15 mouse cellular contexts compared by ENCODE assay signal in the genomic region with DNA sequence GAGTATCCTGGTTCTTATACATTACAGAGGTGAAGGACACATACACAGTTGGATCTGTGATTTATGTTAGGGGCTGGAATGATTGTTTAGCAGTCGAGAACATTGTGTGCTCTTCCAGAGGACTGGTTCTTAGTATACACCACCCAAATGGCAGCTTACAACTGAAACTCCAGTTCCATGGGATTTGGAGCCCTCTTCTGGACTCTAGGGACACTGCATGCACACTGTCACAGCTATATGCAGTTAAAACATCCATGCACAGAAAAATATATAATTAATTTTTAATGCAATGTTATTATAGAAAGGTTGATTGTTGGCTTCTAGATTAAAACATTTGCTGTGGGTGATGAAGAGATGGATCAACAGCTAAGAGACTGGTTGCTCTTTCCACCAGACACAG.
A peak's percentile ranks its signal among the peaks of the same experiment; 100 is the strongest.
DNase-seq lines count a peak whose midpoint lies in the region; ATAC-seq and TF ChIP-seq lines count a peak whose summit lies in the region.
"Had no signal": no experiment of that assay in that cellular context is flagged by ENCODE, and none has a peak within 500 bp of the region (broad histone marks: within the 10 kb centered on the region; RNA-seq: fewer than 3 reads in every experiment).

No protein-coding gene starts in this region.

- H3K9ac ChIP-seq in heart, postnatal 0 days (replicated peaks; ENCODE audit: low read depth, low read length) = no peak overlapping the region
- H3K9ac ChIP-seq in lung, postnatal 0 days (replicated peaks; ENCODE audit: low read depth) = no peak overlapping the region
- no peak overlapping the region for H3K9ac ChIP-seq in MEL (ENCODE audit: control insufficient read depth, low read depth, low read length, poor library complexity, severe bottlenecking)
- H3K9ac ChIP-seq in stomach, postnatal 0 days (ENCODE audit: low read length) = no peak overlapping the region
- H3K9ac ChIP-seq: limb, embryonic 12.5 days; liver, postnatal 0 days had no signal

- H3K27ac ChIP-seq in heart, postnatal 0 days (ENCODE audit: low read depth) = no peak overlapping the region
- no peak overlapping the region for H3K27ac ChIP-seq in lung, postnatal 0 days (ENCODE audit: low read length)
- no peak overlapping the region for H3K27ac ChIP-seq in MEL (ENCODE audit: control insufficient read depth, low read depth, low read length)
- no peak overlapping the region for H3K27ac ChIP-seq in stomach, postnatal 0 days (replicated peaks)
- H3K27ac ChIP-seq: limb, embryonic 12.5 days had no signal

- no peaks in the 10 kb centered on the region for H3K36me3 ChIP-seq in heart, postnatal 0 days (replicated peaks; ENCODE audit: control insufficient read depth, insufficient read depth, low read length)
- no peaks in the 10 kb centered on the region for H3K36me3 ChIP-seq in lung, postnatal 0 days (ENCODE audit: insufficient read depth, low read length)
- no peaks in the 10 kb centered on the region for H3K36me3 ChIP-seq in MEL (ENCODE audit: control insufficient read depth in 1 of 2, insufficient read depth in 2 of 2, low read length in 2 of 2)
- no peaks in the 10 kb centered on the region for H3K36me3 ChIP-seq in stomach, postnatal 0 days (ENCODE audit: control insufficient read depth, insufficient read depth, low read length)
- H3K36me3 ChIP-seq: limb, embryonic 12.5 days had no signal

- 75% methylated on average over 1 of the region's 1 CpGs for WGBS in heart, postnatal 0 days
- 85% methylated on average over 1 of the region's 1 CpGs for WGBS in lung, postnatal 0 days
- WGBS in stomach, postnatal 0 days = 74% methylated on average over 1 of the region's 1 CpGs

- TF ChIP-seq POLR2A in MEL (IDR thresholded peaks at IDR 0.05; ENCODE audit: control insufficient read depth in 1 of 2, insufficient read depth in 1 of 2, low read depth in 1 of 2, low read length in 2 of 2, poor library complexity in 1 of 2) = no peak

- H3K4me1 ChIP-seq in heart, postnatal 0 days (ENCODE audit: control insufficient read depth, insufficient read depth) = no peaks in the 10 kb centered on the region
- H3K4me1 ChIP-seq in lung, postnatal 0 days (ENCODE audit: insufficient read depth, low read depth, low read length) = no peaks in the 10 kb centered on the region
- no peaks in the 10 kb centered on the region for H3K4me1 ChIP-seq in MEL (ENCODE audit: control insufficient read depth in 1 of 2, insufficient read depth in 2 of 2, low read length in 2 of 2)
- H3K4me1 ChIP-seq in stomach, postnatal 0 days (replicated peaks; ENCODE audit: control insufficient read depth, insufficient read depth) = no peaks in the 10 kb centered on the region
- H3K4me1 ChIP-seq: limb, embryonic 12.5 days had no signal

- H3K27me3 ChIP-seq in heart, postnatal 0 days (ENCODE audit: control insufficient read depth, insufficient read depth, low read length) = no peaks in the 10 kb centered on the region
- H3K27me3 ChIP-seq in lung, postnatal 0 days (replicated peaks; ENCODE audit: insufficient read depth, low read length) = no peaks in the 10 kb centered on the region
- no peaks in the 10 kb centered on the region for H3K27me3 ChIP-seq in MEL (ENCODE audit: control insufficient read depth in 1 of 2, insufficient read depth in 2 of 2, low read length in 2 of 2)
- H3K27me3 ChIP-seq in stomach, postnatal 0 days (ENCODE audit: control insufficient read depth, insufficient read depth, low read length) = no peaks in the 10 kb centered on the region
- H3K27me3 ChIP-seq: CH12.LX; limb, embryonic 12.5 days had no signal

- no peak overlapping the region for H3K4me3 ChIP-seq in heart, postnatal 0 days (ENCODE audit: low read depth, low read length)
- no peak overlapping the region for H3K4me3 ChIP-seq in lung, postnatal 0 days (ENCODE audit: low read depth, low read length)
- no peak overlapping the region for H3K4me3 ChIP-seq in MEL (ENCODE audit: control insufficient read depth in 1 of 2, insufficient read depth in 1 of 2, low read depth in 2 of 2, low read length in 2 of 2)
- H3K4me3 ChIP-seq in stomach, postnatal 0 days (ENCODE audit: low read depth, low read length) = no peak overlapping the region
- H3K4me3 ChIP-seq: limb, embryonic 12.5 days had no signal

- no peak for TF ChIP-seq EP300 in heart, postnatal 0 days (IDR thresholded peaks at IDR 0.05; ENCODE audit: low read depth)
- TF ChIP-seq EP300 in lung, postnatal 0 days (IDR thresholded peaks at IDR 0.05) = no peak
- no peak for TF ChIP-seq EP300 in MEL (IDR thresholded peaks at IDR 0.05; ENCODE audit: low read depth in 1 of 2, low read length in 2 of 2)
- no peak for TF ChIP-seq EP300 in stomach, postnatal 0 days (optimal IDR thresholded peaks at IDR 0.05)

- DNase-seq in heart, postnatal 0 days (ENCODE audit: low spot score) = no peak
- no peak for DNase-seq in heart, postnatal 14 days
- no peak for DNase-seq in lung, postnatal 0 days (ENCODE audit: low spot score)
- DNase-seq in lung, postnatal 10 days = no peak
- DNase-seq in MEL (ENCODE audit: low read depth, low spot score) = peak; percentile 13
- DNase-seq in stomach, postnatal 0 days (ENCODE audit: low spot score) = no peak
- DNase-seq in cerebellum, postnatal 4 days (ENCODE audit: low spot score in 2 of 2) = no peak
- DNase-seq: cerebellum, adult 11 months; kidney, postnatal 25 days; layer of hippocampus, postnatal 36 days; liver, postnatal 0 days; right cerebral cortex, postnatal 14 days; thymus, adult 18-20 months had no signal

- H3K4me2 ChIP-seq in heart, postnatal 0 days (ENCODE audit: low read depth, low read length) = no peak overlapping the region
- no peak overlapping the region for H3K4me2 ChIP-seq in lung, postnatal 0 days (replicated peaks; ENCODE audit: low read depth, low read length)
- H3K4me2 ChIP-seq in stomach, postnatal 0 days (replicated peaks; ENCODE audit: low read depth) = no peak overlapping the region
- H3K4me2 ChIP-seq: limb, embryonic 12.5 days had no signal

- no peaks in the 10 kb centered on the region for H3K9me3 ChIP-seq in heart, postnatal 0 days (replicated peaks; ENCODE audit: control insufficient read depth, low read length)
- no peaks in the 10 kb centered on the region for H3K9me3 ChIP-seq in lung, postnatal 0 days (ENCODE audit: low read length)
- H3K9me3 ChIP-seq in MEL (replicated peaks; ENCODE audit: insufficient read depth, low read length) = no peaks in the 10 kb centered on the region
- no peaks in the 10 kb centered on the region for H3K9me3 ChIP-seq in stomach, postnatal 0 days (ENCODE audit: control insufficient read depth, low read length)
- H3K9me3 ChIP-seq: limb, embryonic 12.5 days had no signal

- no peaks in the 10 kb centered on the region for H3K79me2 ChIP-seq in MEL (ENCODE audit: control insufficient read depth, insufficient read depth, low read length, poor library complexity)

- ATAC-seq in heart, postnatal 0 days (ENCODE audit: insufficient read depth, low read depth) = no peak
- ATAC-seq in lung, postnatal 0 days = no peak
- ATAC-seq in stomach, postnatal 0 days (ENCODE audit: low FRiP score, low TSS enrichment) = no peak
- ATAC-seq: liver, postnatal 0 days had no signal

- peak; percentile 44 for TF ChIP-seq RAD21 in MEL (IDR thresholded peaks at IDR 0.05; ENCODE audit: low read depth, low read length)

- TF ChIP-seq CTCF in heart, postnatal 0 days (IDR thresholded peaks at IDR 0.05; ENCODE audit: low read depth) = peak; percentile 34
- peak; percentile 25; the same call in 1 of the 2 replicates for TF ChIP-seq CTCF in lung, postnatal 0 days (IDR thresholded peaks at IDR 0.05)
- TF ChIP-seq CTCF in MEL (IDR thresholded peaks at IDR 0.05 in 2 of 3, conservative IDR thresholded peaks at IDR 0.05 in 1 of 3; ENCODE audit: control insufficient read depth in 1 of 3, insufficient read depth in 1 of 3, low read depth in 2 of 3, low read length in 3 of 3, poor library complexity in 1 of 3, severe bottlenecking in 1 of 3) = peak; percentile 21 to 42 (median 35); a peak in 5 of 6 replicates
- TF ChIP-seq CTCF in stomach, postnatal 0 days (IDR thresholded peaks at IDR 0.05; ENCODE audit: low read depth) = peak; percentile 58

- intact Hi-C loops in heart, postnatal 14 days (cut with DNase I) = no loop called here

TF ChIP-seq in MEL, 35 proteins besides CTCF, POLR2A, EP300 and RAD21:
- TF ChIP-seq MXI1 (IDR thresholded peaks at IDR 0.05; ENCODE audit: low read depth, low read length) (no peak), ZKSCAN1 (IDR thresholded peaks at IDR 0.05; ENCODE audit: low read depth, low read length) (no peak), USF1 (IDR thresholded peaks at IDR 0.05; ENCODE audit: low read depth, low read length) (no peak), GATA1 (IDR thresholded peaks at IDR 0.05; ENCODE audit: low read depth, low read length) (no peak), NRF1 (IDR thresholded peaks at IDR 0.05; ENCODE audit: insufficient read depth, low read depth, low read length, poor library complexity, severe bottlenecking) (no peak), BHLHE40 (IDR thresholded peaks at IDR 0.05; ENCODE audit: borderline replicate concordance, low read depth, low read length) (no peak), RCOR1 (IDR thresholded peaks at IDR 0.05; ENCODE audit: low read depth, low read length) (no peak), ZC3H11A (IDR thresholded peaks at IDR 0.05; ENCODE audit: low read depth, low read length) (peak; percentile 19; the same call in 1 of the 2 replicates), TAL1 (IDR thresholded peaks at IDR 0.05; ENCODE audit: low read length) (no peak), MAX (IDR thresholded peaks at IDR 0.05; ENCODE audit: low read length) (no peak), E2F4 (IDR thresholded peaks at IDR 0.05; ENCODE audit: borderline replicate concordance, low read depth, low read length) (no peak), UBTF (IDR thresholded peaks at IDR 0.05; ENCODE audit: borderline replicate concordance, insufficient read depth, low read depth, low read length) (no peak), JUND (IDR thresholded peaks at IDR 0.05; ENCODE audit: low read depth, low read length) (no peak), MYB (IDR thresholded peaks at IDR 0.05; ENCODE audit: low read depth, low read length) (no peak), SMC3 (IDR thresholded peaks at IDR 0.05; ENCODE audit: low read depth, low read length) (peak; percentile 46)
